Comparison of ENCODE assay signal across 9 mouse cellular contexts in the genomic region with DNA sequence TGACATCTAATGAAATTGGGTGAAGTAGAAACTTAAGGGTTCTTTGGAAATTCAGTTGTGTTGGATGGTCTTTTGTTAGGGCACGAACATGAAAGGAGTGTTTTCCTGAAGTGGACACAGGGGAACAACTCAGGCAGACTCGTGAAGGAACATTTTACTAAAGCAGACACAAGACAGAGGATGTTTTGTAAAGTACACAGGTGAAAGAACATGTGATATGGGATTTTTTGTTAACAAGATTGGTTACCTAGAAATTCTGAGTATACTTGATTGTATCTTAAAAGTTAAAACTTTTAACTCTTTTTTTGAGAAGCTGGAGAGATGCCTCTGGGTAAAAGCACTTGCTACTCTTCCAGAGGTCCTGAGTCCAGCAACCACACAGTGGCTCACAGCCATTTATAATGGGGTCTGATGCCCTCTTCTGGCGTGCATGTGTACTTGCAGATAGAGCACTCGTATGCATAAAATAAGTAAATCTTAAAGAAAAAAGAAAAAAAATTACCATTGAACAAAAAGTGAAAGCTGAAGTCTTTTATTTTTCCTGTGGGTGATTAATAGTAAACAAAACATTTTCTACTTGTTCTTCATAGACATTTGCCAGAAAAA. TPM values are rescaled to one million over a fixed set of nuclear protein-coding genes. Genes with fewer than 3 reads are reported as not detected.
A peak's percentile ranks its signal among the peaks of the same experiment; 100 is the strongest.
DNase-seq lines count a peak whose midpoint lies in the region; ATAC-seq and TF ChIP-seq lines count a peak whose summit lies in the region.
"Had no signal": no experiment of that assay in that cellular context is flagged by ENCODE, and none has a peak within 500 bp of the region (broad histone marks: within the 10 kb centered on the region; RNA-seq: fewer than 3 reads in every experiment).

No protein-coding gene starts in this region.

- 33% methylated on average over 4 of the region's 4 CpGs for WGBS in heart, embryonic 12.5 days
- 23% methylated on average over 4 of the region's 4 CpGs for whole genome bisulfite sequencing in forebrain, postnatal 0 days
- 30% methylated on average over 4 of the region's 4 CpGs for WGBS in liver, postnatal 0 days (ENCODE audit: insufficient replicate concordance)

- no peak overlapping the region for H3K27ac ChIP-seq in heart, embryonic 12.5 days (ENCODE audit: poor library complexity, severe bottlenecking)
- no peak overlapping the region for H3K27ac ChIP-seq in forebrain, postnatal 0 days (ENCODE audit: low read depth, low read length)
- no peak overlapping the region for H3K27ac ChIP-seq in liver, postnatal 0 days (ENCODE audit: low read depth)
- H3K27ac ChIP-seq: limb, embryonic 12.5 days had no signal

- peaks cover 21% of the 10 kb centered on the region for H3K4me1 ChIP-seq in heart, embryonic 12.5 days (replicated peaks)
- H3K4me1 ChIP-seq in forebrain, postnatal 0 days (ENCODE audit: insufficient read depth), result peaks cover 8% of the 10 kb centered on the region; the same call in 1 of the 2 replicates
- H3K4me1 ChIP-seq in liver, postnatal 0 days (ENCODE audit: insufficient read depth), result peaks cover 14% of the 10 kb centered on the region; the same call in 1 of the 2 replicates

- H3K4me3 ChIP-seq in heart, embryonic 12.5 days, result no peak overlapping the region
- no peak overlapping the region for H3K4me3 ChIP-seq in forebrain, postnatal 0 days (ENCODE audit: low read depth, low read length)
- H3K4me3 ChIP-seq in liver, postnatal 0 days (ENCODE audit: low read depth, low read length), result no peak overlapping the region
- H3K4me3 ChIP-seq: limb, embryonic 12.5 days had no signal

- peak; percentile 64 for TF ChIP-seq CTCF in forebrain, postnatal 0 days (IDR thresholded peaks at IDR 0.05; ENCODE audit: low read depth)
- peak; percentile 79 for TF ChIP-seq CTCF in liver, postnatal 0 days (IDR thresholded peaks at IDR 0.05; ENCODE audit: low read depth)

- 0 out of 2 replicates have a peak, but pooled peaks cover 3% of the 10 kb centered on the region for H3K9me3 ChIP-seq in heart, embryonic 12.5 days (replicated peaks)
- no peaks in the 10 kb centered on the region for H3K9me3 ChIP-seq in forebrain, postnatal 0 days (ENCODE audit: low read length)
- H3K9me3 ChIP-seq in liver, postnatal 0 days (ENCODE audit: low read length), result no peaks in the 10 kb centered on the region
- H3K9me3 ChIP-seq: limb, embryonic 12.5 days had no signal

- peak; percentile 68; the same call in 1 of the 2 replicates for ATAC-seq in heart, embryonic 12.5 days (ENCODE audit: insufficient number of reproducible peaks, low FRiP score)
- peak; percentile 65; the same call in 1 of the 2 replicates for ATAC-seq in forebrain, postnatal 0 days
- peak; percentile 62; the same call in 1 of the 2 replicates for ATAC-seq in liver, postnatal 0 days

- H3K27me3 ChIP-seq in heart, embryonic 12.5 days (replicated peaks), result no peaks in the 10 kb centered on the region
- H3K27me3 ChIP-seq in forebrain, postnatal 0 days (ENCODE audit: insufficient read depth, low read length), result no peaks in the 10 kb centered on the region
- H3K27me3 ChIP-seq in liver, postnatal 0 days (ENCODE audit: insufficient read depth, low read length), result no peaks in the 10 kb centered on the region
- H3K27me3 ChIP-seq: limb, embryonic 12.5 days had no signal

- H3K4me2 ChIP-seq in heart, embryonic 12.5 days, result no peak overlapping the region
- no peak overlapping the region for H3K4me2 ChIP-seq in forebrain, postnatal 0 days (ENCODE audit: low read depth)
- no peak overlapping the region for H3K4me2 ChIP-seq in liver, postnatal 0 days (ENCODE audit: low read depth, low read length)
- H3K4me2 ChIP-seq: limb, embryonic 12.5 days had no signal

- H3K9ac ChIP-seq in heart, embryonic 12.5 days, result no peak overlapping the region
- H3K9ac ChIP-seq in forebrain, postnatal 0 days, result no peak overlapping the region
- no peak overlapping the region for H3K9ac ChIP-seq in liver, postnatal 0 days (replicated peaks)
- H3K9ac ChIP-seq: limb, embryonic 12.5 days had no signal

- no peaks in the 10 kb centered on the region for H3K36me3 ChIP-seq in heart, embryonic 12.5 days
- H3K36me3 ChIP-seq in forebrain, postnatal 0 days (ENCODE audit: insufficient read depth), result no peaks in the 10 kb centered on the region
- no peaks in the 10 kb centered on the region for H3K36me3 ChIP-seq in liver, postnatal 0 days (replicated peaks; ENCODE audit: insufficient read depth, low read length)
- H3K36me3 ChIP-seq: limb, embryonic 12.5 days had no signal

- no peak for DNase-seq in heart, adult 8-10 months (ENCODE audit: low spot score)
- peak; percentile 73 for DNase-seq in A20 (ENCODE audit: low read depth, low spot score)
- DNase-seq in ZHBTc4 (ENCODE audit: low read depth, low spot score), result peak; percentile 65
- peak; percentile 32 for DNase-seq in forebrain, postnatal 0 days
- peak; percentile 66 for DNase-seq in liver, postnatal 0 days
- peak; percentile 43 to 52 for DNase-seq in spleen, postnatal 36 days (ENCODE audit: low spot score in 2 of 2)
- no peak for DNase-seq in layer of hippocampus, postnatal 14 days (ENCODE audit: low spot score in 2 of 2)

- no peak for TF ChIP-seq EP300 in liver, postnatal 0 days (IDR thresholded peaks at IDR 0.05; ENCODE audit: low read depth)

RNA-seq across cellular contexts. Expression of a gene that starts 54.4 kb away (rescaled TPM):
- 160 and 161 TPM in 2 replicates for polyA plus RNA-seq in heart, embryonic 12.5 days (2016; fragmentation: Nextera tagmentation; extraction: Ambion mirVana)
- 100 to 1,000 TPM; 129 to 182 (median 150) TPM for total RNA-seq in heart, adult 8-10 months (2022)
- 38.5 and 43.6 TPM in 2 replicates for total RNA-seq in forebrain, postnatal 0 days (2014; rRNA removed)
- polyA plus RNA-seq in forebrain, postnatal 0 days (2015; fragmentation: Nextera tagmentation; extraction: Ambion mirVana), result 39.1 and 51.7 TPM in 2 replicates
- polyA plus RNA-seq in liver, postnatal 0 days (2015; fragmentation: Nextera tagmentation; extraction: Ambion mirVana), result 60.6 and 64.4 TPM in 2 replicates
- total RNA-seq in layer of hippocampus, postnatal 14 days (2021), result 10 to 100 TPM; 30.2 to 32.9 TPM

Comparison
In these comparisons a context has a peak if more than half of its experiments do, and no peak if none do; other contexts are left out.
1. DNase-seq: peak in A20 (single experiment), ZHBTc4 (single experiment), forebrain, postnatal 0 days (single experiment), liver, postnatal 0 days (single experiment) and spleen, postnatal 36 days (2 of 2); none in heart, adult 8-10 months (single experiment) and layer of hippocampus, postnatal 14 days (0 of 2).
2. Peak in every context shown above with its lines, with median percentiles within 50 percentile points of each other: ATAC-seq.